Mouse (Mus musculus): ENCODE measurements around the gene Taf6l. TPM values are rescaled to one million over a fixed set of nuclear protein-coding genes. Genes with fewer than 3 reads are reported as not detected.

Gene Taf6l
- polyA plus RNA-seq (2012; rRNA removed; ENCODE audit: low replicate concordance), result 15.5 and 19.6 TPM in 2 replicates

DNA sequence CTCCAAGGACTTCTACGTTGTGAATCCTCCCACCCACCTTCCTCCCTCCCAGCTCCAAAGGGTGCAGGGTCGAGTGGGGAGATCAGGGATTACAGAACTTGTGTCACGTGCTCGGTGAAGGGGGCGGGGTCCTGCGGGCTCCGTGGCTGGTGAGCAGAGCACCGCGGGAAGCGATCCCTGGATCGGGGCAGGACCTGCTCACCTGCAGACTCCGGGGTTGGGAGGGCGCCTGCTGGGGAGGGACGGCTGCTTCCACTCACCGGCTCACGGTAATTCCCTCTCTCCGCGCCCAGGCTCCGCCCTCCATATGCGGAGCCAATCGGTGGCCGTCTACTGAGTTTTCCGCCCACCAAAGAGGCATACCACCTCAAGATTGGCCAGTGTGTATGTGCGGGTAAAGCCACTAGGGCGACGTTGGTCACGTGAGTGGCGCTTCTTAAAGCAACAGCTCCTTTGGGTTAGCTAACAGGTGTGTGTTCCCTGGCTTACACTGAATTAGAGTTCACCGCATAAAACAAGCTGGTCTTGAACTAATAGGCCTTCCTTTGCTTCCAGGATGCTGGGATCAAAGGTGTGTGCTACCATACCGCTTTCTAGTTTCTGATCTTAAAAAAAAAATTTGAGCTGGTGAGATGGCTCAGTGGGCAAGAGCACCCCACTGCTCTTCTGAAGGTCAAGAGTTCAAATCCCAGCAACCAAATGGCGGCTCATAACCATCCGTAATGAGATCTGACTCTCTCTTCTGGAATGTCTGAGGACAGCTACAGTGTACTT is at the start of gene Taf6l:
Gene Taf6l, minus strand, starts transcription at position 410 of the 774 bp plus-strand sequence.

DNA sequence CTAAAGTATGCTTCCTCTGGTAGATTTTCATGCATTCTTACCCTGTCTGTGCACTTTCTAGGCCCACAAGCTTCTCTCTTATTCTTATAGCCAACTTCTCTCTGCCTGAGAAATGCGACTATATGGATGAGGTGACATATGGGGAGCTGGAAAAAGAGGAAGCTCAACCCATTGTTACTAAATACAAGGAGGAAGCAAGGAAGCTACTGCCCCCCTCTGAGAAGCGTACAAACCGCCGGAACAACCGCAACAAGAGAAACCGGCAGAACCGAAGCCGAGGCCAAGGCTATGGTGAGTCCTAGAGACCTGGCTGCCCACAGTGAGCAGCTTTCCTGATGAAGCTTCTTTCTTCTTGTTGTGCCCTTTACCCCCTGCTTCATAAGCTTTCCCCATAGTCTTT is 43.4 kb upstream of the Taf6l start, which contains the start of gene AC129217.1:
Gene AC129217.1, plus strand, starts transcription at position 114 of the 400 bp plus-strand sequence.

GRCm38 (mm10) chr19:8819596-8820423 is 33.6 kb upstream of the Taf6l start, which contains the start of gene Hnrnpul2:
Gene Hnrnpul2, plus strand, starts transcription at chr19:8820010.

GRCm38 (mm10) chr19:8818801-8819595 is 32.8 kb upstream of the Taf6l start, which contains the start of gene Ttc9c:
Gene Ttc9c, minus strand, starts transcription at chr19:8819333.

DNA sequence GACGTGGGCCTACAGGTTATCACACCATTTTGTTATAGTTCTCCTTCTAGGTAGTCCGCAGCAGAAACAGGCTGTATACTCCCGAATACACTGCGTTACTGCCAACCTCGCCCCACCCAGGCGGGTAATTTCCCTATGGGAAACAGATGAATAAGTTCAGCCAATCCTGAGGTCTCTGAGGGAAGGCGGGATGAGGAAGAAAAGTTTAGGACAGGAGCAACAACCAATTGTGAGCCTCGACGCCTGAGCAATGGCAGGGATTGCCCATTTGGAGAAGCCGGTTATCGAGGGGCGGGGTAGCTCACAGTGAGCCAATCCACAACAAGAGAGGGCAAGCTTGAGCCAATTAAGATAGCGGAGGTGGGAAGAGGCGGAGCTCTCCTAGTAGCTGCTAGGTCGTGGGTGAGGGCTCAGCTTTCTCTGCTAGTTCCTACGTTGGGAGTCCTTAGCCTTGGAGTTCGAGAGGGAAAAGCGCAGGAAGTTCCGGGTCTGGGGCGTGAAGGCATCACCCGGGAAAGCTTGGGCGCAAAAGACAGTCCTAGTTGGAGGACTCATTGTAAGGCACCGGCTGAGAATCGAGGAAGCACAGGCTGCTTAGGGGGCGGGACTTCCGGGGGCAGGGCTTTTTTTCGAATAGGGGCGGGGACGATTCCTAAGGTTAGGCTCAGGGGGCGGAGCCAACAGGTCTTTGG is 16.1 kb upstream of the Taf6l start, which contains the start of gene Zbtb3:
Gene Zbtb3, plus strand, starts transcription at position 426 of the 692 bp plus-strand sequence.

DNA sequence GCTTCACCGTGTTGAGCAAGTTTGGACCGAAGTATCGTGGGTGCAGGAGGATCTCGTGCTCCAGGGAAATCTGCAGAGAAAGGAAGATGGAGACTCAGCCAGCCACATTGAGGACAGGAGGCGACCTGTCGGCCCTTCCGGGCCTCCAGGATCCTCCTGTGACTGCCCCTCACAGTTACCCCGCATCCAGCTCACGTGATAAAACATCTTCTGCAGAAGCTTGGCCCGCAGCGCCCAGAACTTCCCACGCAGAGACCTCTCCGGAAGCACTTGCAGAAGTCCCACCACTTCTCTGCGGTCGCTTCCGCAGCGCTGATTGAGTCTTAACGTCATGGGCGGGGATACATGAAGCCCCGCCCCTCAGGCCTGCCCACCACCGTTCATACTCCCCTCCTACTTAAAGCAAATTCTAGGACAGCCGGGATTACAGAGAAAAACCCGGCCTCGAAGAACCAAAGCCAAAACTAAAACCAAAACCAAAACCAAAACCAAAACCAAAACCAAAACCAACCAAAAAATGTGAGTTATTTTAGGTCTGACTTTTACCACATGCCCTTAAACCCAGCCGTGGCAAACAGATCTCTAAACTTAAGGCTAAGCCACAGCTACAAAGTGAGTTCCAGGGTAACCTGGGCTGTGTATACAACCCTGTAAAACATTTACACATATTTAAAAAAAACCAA is 12.2 kb upstream of the Taf6l start, which contains the start of gene Polr2g:
Gene Polr2g, minus strand, starts transcription at position 314 of the 683 bp plus-strand sequence.

GRCm38 (mm10) chr19:8774086-8774835 is 12.0 kb downstream of the Taf6l start, which contains the start of gene Tmem179b:
Gene Tmem179b, minus strand, starts transcription at chr19:8774467.

GRCm38 (mm10) chr19:8770567-8771270 is 15.5 kb downstream of the Taf6l start, which contains the start of gene Tmem223:
Gene Tmem223, plus strand, starts transcription at chr19:8770996.

GRCm38 (mm10) chr19:8756635-8757387 is 29.4 kb downstream of the Taf6l start, which contains the start of gene Nxf1:
Gene Nxf1, plus strand, starts transcription at chr19:8757073.

GRCm38 (mm10) chr19:8741243-8741869 is 44.9 kb downstream of the Taf6l start, which contains the start of gene Stx5a:
Gene Stx5a, plus strand, starts transcription at chr19:8741413.

GRCm38 (mm10) chr19:8740603-8741002 is 45.6 kb downstream of the Taf6l start, which contains the start of gene 1700092M07Rik:
Gene 1700092M07Rik, plus strand, starts transcription at chr19:8740718.

DNA sequence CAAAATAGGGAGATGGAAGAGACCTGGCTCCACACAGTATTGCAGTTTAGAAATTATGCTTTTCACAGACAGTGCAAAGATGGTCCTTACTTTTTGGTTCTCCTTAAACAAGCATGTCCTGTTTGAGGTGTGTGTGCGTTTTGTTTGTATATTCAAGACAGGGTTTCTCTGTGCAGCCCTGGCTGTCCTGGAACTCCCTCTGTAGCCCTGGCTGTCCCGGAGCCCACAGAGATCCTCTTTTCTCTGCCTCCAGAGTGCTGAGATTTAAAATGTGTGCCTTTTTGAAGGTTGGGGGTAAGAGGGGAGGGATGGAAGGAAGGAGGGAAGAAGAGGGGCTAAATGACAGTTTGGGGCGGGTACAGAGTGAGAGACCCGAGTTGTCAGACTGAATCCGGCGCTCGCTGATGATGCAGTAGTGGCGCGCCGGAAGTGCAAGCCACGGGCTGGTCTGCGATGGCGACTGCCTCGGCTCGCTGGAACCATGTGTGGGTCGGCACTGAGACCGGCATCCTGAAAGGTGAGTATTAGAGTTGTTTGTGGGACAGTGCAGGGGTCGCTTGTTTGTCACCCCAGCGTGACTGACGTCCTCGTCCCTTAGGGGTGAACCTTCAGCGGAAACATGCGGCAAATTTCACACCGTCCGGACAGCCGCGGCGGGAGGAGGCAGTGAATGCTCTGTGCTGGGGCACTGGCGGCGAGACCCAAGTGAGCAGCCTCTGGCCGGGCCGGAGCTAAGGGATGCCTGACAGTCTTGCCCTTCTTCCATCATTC is 50.6 kb downstream of the Taf6l start, which contains the start of gene Wdr74:
Gene Wdr74, plus strand, starts transcription at position 439 of the 771 bp plus-strand sequence.

Other genes starting within 250 kb of the Taf6l start
- 0.03 TPM in 1 of 2 replicates, not detected in the other for gene Slc22a8, start 195.2 kb downstream of the Taf6l start, polyA plus RNA-seq (2012; rRNA removed; ENCODE audit: low replicate concordance)
- not detected in 2 replicates for gene Slc22a6, start 168.4 kb downstream of the Taf6l start, polyA plus RNA-seq (2012; rRNA removed; ENCODE audit: low replicate concordance)
- 0.15 TPM in 1 of 2 replicates, not detected in the other for gene Chrm1, start 122.6 kb downstream of the Taf6l start, polyA plus RNA-seq (2012; rRNA removed; ENCODE audit: low replicate concordance)
- 230 and 245 TPM in 2 replicates for gene Slc3a2, start 63.0 kb downstream of the Taf6l start, polyA plus RNA-seq (2012; rRNA removed; ENCODE audit: low replicate concordance)
- gene Wdr74, start 50.6 kb downstream of the Taf6l start, polyA plus RNA-seq (2012; rRNA removed; ENCODE audit: low replicate concordance), result 29.9 and 51.4 TPM in 2 replicates
- gene 1700092M07Rik, start 45.7 kb downstream of the Taf6l start, polyA plus RNA-seq (2012; rRNA removed; ENCODE audit: low replicate concordance), result not detected in 2 replicates
- gene Stx5a, start 45.0 kb downstream of the Taf6l start, polyA plus RNA-seq (2012; rRNA removed; ENCODE audit: low replicate concordance), result 89.0 and 134 TPM in 2 replicates
- gene Nxf1, start 29.3 kb downstream of the Taf6l start, polyA plus RNA-seq (2012; rRNA removed; ENCODE audit: low replicate concordance), result 93.8 and 152 TPM in 2 replicates
- gene Tmem223, start 15.4 kb downstream of the Taf6l start, polyA plus RNA-seq (2012; rRNA removed; ENCODE audit: low replicate concordance), result 255 and 279 TPM in 2 replicates
- gene Tmem179b, start 11.9 kb downstream of the Taf6l start, polyA plus RNA-seq (2012; rRNA removed; ENCODE audit: low replicate concordance), result 92.4 and 101 TPM in 2 replicates
- gene Polr2g, start 12.2 kb upstream of the Taf6l start, polyA plus RNA-seq (2012; rRNA removed; ENCODE audit: low replicate concordance), result 72.1 and 72.3 TPM in 2 replicates
- 2.1 and 3.7 TPM in 2 replicates for gene Zbtb3, start 16.1 kb upstream of the Taf6l start, polyA plus RNA-seq (2012; rRNA removed; ENCODE audit: low replicate concordance)
- gene Ttc9c, start 32.9 kb upstream of the Taf6l start, polyA plus RNA-seq (2012; rRNA removed; ENCODE audit: low replicate concordance), result 19.7 and 28.1 TPM in 2 replicates
- gene Hnrnpul2, start 33.6 kb upstream of the Taf6l start, polyA plus RNA-seq (2012; rRNA removed; ENCODE audit: low replicate concordance), result 13.8 and 28.4 TPM in 2 replicates
- gene AC129217.1, start 43.4 kb upstream of the Taf6l start, polyA plus RNA-seq (2012; rRNA removed; ENCODE audit: low replicate concordance), result 1.4 TPM in 1 of 2 replicates, not detected in the other
- 401 and 771 TPM in 2 replicates for gene Bscl2, start 51.0 kb upstream of the Taf6l start, polyA plus RNA-seq (2012; rRNA removed; ENCODE audit: low replicate concordance)
- gene Gng3, start 52.8 kb upstream of the Taf6l start, polyA plus RNA-seq (2012; rRNA removed; ENCODE audit: low replicate concordance), result 0.45 and 1.2 TPM in 2 replicates
- 14.5 and 30.5 TPM in 2 replicates for gene Lrrn4cl, start 64.4 kb upstream of the Taf6l start, polyA plus RNA-seq (2012; rRNA removed; ENCODE audit: low replicate concordance)
- gene Ubxn1, start 85.1 kb upstream of the Taf6l start, polyA plus RNA-seq (2012; rRNA removed; ENCODE audit: low replicate concordance), result 98.3 and 108 TPM in 2 replicates
- gene Uqcc3, start 94.5 kb upstream of the Taf6l start, polyA plus RNA-seq (2012; rRNA removed; ENCODE audit: low replicate concordance), result 37.3 and 43.9 TPM in 2 replicates
- 2.7 and 4.3 TPM in 2 replicates for gene Lbhd1, start 97.3 kb upstream of the Taf6l start, polyA plus RNA-seq (2012; rRNA removed; ENCODE audit: low replicate concordance)
- gene Gm49403, start 97.5 kb upstream of the Taf6l start, polyA plus RNA-seq (2012; rRNA removed; ENCODE audit: low replicate concordance), result not detected in 2 replicates
- 25.8 and 26.2 TPM in 2 replicates for gene 1810009A15Rik, start 102.4 kb upstream of the Taf6l start, polyA plus RNA-seq (2012; rRNA removed; ENCODE audit: low replicate concordance)
- 0.34 TPM in 1 of 2 replicates, not detected in the other for gene Gm49416, start 102.5 kb upstream of the Taf6l start, polyA plus RNA-seq (2012; rRNA removed; ENCODE audit: low replicate concordance)
- 19.2 and 38.4 TPM in 2 replicates for gene Ints5, start 106.6 kb upstream of the Taf6l start, polyA plus RNA-seq (2012; rRNA removed; ENCODE audit: low replicate concordance)
- gene Ganab, start 111.7 kb upstream of the Taf6l start, polyA plus RNA-seq (2012; rRNA removed; ENCODE audit: low replicate concordance), result 101 and 184 TPM in 2 replicates
- 78.6 and 99.5 TPM in 2 replicates for gene B3gat3, start 134.0 kb upstream of the Taf6l start, polyA plus RNA-seq (2012; rRNA removed; ENCODE audit: low replicate concordance)
- gene Rom1, start 142.9 kb upstream of the Taf6l start, polyA plus RNA-seq (2012; rRNA removed; ENCODE audit: low replicate concordance), result 13.6 and 15.0 TPM in 2 replicates
- gene Eml3, start 143.1 kb upstream of the Taf6l start, polyA plus RNA-seq (2012; rRNA removed; ENCODE audit: low replicate concordance), result 53.7 and 84.8 TPM in 2 replicates
- gene Mta2, start 155.5 kb upstream of the Taf6l start, polyA plus RNA-seq (2012; rRNA removed; ENCODE audit: low replicate concordance), result 20.1 and 44.4 TPM in 2 replicates
- 15.9 and 30.2 TPM in 2 replicates for gene Tut1, start 167.4 kb upstream of the Taf6l start, polyA plus RNA-seq (2012; rRNA removed; ENCODE audit: low replicate concordance)
- 255 and 492 TPM in 2 replicates for gene Eef1g, start 180.6 kb upstream of the Taf6l start, polyA plus RNA-seq (2012; rRNA removed; ENCODE audit: low replicate concordance)
- gene Ahnak, start 202.9 kb upstream of the Taf6l start, polyA plus RNA-seq (2012; rRNA removed; ENCODE audit: low replicate concordance), result 56.5 and 94.9 TPM in 2 replicates